Mouse (Mus musculus): ENCODE measurements around the gene Vmn1r4.

DNA sequence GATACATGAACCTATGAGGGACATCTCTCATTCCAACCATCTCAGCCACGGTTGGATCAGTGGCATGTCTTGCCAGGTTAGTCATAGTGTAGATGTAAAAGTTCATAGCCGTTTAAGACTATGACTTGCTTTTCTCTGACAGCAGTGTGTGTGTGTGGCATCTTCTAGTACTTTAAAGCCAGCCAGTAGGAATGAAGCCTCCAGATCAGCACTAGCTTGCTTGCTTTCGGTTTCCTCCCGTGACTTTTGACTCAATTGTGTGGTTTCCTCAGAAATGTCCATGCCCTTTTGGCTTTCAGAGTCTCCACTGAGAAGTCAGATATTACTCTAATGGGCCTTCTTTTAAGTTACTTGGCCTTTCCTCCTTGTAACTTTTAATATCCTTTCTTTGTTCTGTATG is 10.6 kb downstream of the Vmn1r4 start:
- TF ChIP-seq CTCF (conservative IDR thresholded peaks at IDR 0.05; ENCODE audit: insufficient read depth, insufficient read length, low read depth, low read length) (no peak), POLR2A (IDR thresholded peaks at IDR 0.05; ENCODE audit: low read depth, low read length) (no peak)

Data from kidney, adult 2 months (tissue).